Mouse (Mus musculus): ENCODE data around the gene Rab15.
"Not testable (repeated sequence)": the region's sequence is repeated elsewhere in the genome, so short reads cannot be mapped to it uniquely, and the experiment has no call there.

Rab15 gene

DNA sequence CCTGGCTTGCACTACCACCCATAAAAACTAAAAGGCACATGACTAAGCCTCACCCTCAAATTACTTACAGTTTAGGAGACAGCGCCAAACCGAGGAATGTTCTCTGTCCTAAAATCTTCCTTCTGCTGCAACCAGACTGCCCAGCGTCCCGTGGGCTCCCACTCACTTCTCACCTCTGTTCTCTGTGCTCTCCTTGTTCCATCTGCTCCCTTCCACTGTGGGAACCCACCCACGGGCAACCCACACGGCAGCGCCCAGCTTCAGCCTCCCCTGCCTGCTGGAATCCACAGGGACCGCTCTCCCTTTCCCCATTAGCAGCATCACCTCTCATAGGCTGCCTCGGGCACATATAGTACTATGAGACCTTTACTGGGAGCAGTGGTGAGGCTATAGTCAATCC, 3.8 kb downstream of the Rab15 start:
- no peak for DNase-seq (ENCODE audit: low read depth)

GRCm38 (mm10) chr12:76818120-76818519, 4.6 kb downstream of the Rab15 start:
- DNase-seq (ENCODE audit: low read depth) = no peak

- DNase-seq (ENCODE audit: low read depth) = no peak
Measured at GRCm38 (mm10) chr12:76817176-76817575, 5.5 kb downstream of the Rab15 start.

- no peak for DNase-seq (ENCODE audit: low read depth)
Measured at GRCm38 (mm10) chr12:76816720-76817119, 6.0 kb downstream of the Rab15 start.

DNA sequence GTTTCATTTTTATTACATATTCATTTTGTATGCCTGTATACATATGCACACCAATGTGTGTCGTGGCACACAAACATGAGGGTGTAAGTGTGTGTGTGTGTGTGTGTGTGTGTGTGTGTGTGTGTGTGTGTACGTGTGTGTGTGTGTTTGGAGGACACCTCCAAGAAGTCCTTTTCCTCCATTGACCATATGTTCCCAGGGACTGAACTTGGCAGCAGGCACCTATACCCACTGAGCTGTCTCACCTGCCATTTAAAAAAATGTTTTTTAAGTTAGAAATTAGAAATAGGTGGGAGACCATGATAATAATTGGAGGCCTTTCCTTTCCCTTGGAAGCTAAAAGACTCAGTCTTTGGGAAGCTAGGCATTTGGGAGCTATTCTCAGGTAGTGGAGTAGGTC, 8.6 kb downstream of the Rab15 start:
- no peak for DNase-seq (ENCODE audit: low read depth)

DNA sequence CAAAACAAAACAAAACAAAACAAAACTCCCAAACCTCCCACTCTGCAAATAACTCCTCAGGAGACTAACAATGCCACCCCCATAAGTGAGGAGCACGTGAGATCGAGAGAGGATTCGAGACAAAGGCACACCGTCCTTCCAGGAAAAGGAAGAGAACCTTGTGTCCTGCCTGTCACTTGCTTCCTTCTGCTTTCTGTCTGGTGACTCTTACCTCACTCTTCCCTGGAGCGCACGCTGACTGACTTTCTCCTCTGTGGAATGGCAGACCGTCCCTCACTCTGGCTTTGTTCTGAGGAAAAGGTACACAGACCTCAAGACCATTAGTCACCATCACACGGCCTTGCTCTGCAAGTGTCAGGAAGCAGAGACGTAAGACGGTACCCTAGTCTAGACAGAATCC, 9.2 kb downstream of the Rab15 start:
- no peak for DNase-seq (ENCODE audit: low read depth)

- no peak for DNase-seq (ENCODE audit: low read depth)
Measured at GRCm38 (mm10) chr12:76811006-76811405, 11.7 kb downstream of the Rab15 start.

DNA sequence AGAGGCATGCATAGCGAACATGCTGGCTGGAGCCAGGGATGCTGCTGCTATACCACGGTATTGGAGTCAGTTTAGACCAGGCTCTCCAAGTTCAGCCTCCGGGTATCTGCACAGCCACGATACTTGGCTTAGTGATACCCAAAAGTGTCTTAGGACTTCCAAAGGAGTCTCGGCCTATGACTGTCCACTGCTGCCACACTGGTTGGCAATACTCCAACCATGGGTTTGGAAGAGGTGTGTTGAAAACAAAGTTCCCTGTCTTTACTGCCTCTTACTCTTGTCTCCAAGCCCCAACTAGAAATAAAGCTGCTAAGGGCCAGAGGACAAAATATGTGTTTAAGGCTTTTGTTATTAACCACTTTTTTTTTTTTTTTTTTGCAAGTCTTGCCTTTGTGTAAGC, 12.2 kb downstream of the Rab15 start:
- no peak for DNase-seq (ENCODE audit: low read depth)

- no peak for DNase-seq (ENCODE audit: low read depth)
Measured at GRCm38 (mm10) chr12:76807796-76808195, 14.9 kb downstream of the Rab15 start.

GRCm38 (mm10) chr12:76805056-76805811, 17.5 kb downstream of the Rab15 start:
- no peak for DNase-seq (ENCODE audit: low read depth)

- peak; percentile 71 for DNase-seq (ENCODE audit: low read depth)
Measured at GRCm38 (mm10) chr12:76803700-76804252, 18.9 kb downstream of the Rab15 start.

GRCm38 (mm10) chr12:76803028-76803427, 19.7 kb downstream of the Rab15 start:
- DNase-seq (ENCODE audit: low read depth) = no peak

GRCm38 (mm10) chr12:76798008-76798720, 24.5 kb downstream of the Rab15 start:
- no peak for DNase-seq (ENCODE audit: low read depth)

DNA sequence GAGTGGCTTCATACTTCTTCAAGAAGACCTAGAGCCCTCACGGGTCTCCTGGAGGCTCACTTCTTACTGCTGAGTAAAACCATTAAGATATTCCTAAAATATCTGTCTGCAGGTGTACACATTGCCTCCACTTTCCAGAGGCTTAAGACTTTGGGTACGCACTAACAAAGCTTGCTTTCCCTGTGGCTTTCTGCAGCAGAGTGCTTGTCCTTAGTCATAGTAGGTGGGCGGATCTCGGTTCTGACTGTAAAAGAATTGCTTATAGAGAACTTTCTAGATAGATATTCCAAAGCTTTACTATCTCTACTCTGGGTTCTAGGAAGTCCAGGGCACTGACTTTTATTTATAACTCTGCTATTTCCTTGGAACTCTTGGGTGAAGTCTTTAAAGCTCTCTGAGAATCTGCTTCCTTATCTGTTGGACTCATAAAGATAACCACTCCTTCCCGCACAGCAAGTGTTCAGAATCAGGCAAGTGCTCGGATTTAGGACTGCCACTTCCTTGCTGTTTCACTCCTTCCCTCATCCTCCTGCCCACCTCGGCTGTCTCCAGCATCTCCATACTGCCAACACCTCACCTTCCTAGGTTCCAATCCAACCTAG, 25.7 kb downstream of the Rab15 start:
- DNase-seq (ENCODE audit: low read depth) = no peak

DNA sequence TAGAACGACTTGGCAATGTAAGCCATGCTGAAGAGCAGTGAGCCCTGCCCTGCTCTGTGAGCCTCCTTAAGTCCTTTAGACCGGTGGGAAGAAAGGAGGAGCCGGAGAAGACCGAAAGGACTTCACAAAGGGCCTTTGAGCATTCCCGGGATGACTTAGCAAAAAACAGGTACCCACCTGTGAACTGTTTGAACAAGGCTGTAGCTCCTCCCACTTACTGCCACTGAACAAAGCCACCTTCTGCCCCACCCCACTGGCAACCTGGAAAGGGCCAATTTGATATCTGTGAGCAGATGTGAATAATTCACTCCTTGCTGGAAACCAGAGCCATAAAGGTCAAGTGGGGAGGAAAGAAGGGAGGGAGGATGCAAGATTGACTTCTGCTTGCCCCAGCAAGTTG, 27.4 kb downstream of the Rab15 start, which contains the start of gene Gpx2:
Gene Gpx2 (minus strand): TSS at position 205 of the 400 bp plus-strand sequence.
- DNase-seq (ENCODE audit: low read depth) = no peak

- not testable (repeated sequence) for DNase-seq (ENCODE audit: low read depth)
Measured at GRCm38 (mm10) chr12:76792540-76792939, 30.2 kb downstream of the Rab15 start.

- DNase-seq (ENCODE audit: low read depth) = no peak
Measured at GRCm38 (mm10) chr12:76790446-76791084, 32.1 kb downstream of the Rab15 start.

- no peak for DNase-seq (ENCODE audit: low read depth)
Measured at GRCm38 (mm10) chr12:76784056-76784619, 38.6 kb downstream of the Rab15 start.

DNA sequence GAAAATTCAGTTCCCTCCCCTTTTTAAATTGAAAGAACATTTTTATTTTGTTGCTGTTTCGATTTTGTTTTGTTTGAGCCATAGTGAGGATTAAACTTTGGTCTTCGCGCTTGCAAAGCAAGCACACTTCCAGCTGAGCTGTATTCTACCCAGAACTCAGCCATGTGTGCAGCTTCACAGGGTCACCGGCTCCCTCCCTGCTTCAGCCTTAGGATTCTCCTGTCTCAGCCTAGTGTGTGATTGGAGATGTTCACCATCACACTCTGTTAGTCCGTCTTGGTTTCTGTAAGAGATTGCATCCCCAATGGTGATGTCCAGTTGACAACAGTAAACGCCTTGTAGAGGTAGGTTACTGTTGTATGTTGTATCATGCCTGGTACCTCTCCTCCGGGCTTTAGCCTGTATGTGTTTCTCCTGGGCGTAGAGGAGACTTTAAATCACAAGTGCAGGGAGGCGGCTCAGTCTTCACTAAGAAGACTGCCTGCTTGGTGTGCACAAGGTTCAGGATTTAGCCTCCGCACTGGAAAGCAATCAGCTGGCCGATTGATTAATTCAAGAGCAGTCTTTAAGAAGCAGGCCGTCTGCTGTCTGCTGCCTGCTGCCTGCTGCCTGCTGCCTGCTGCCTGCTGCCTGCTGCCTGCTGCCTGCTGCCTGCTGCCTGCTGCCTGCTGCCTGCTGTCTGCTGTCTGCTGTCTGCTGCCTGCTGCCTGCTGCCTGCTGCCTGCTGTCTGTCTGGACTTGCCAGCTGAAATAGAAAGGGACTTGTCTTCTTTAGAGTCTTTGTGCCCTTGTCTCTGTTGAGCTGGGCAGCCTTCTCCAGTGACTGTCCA, 41.9 kb downstream of the Rab15 start:
- no peak for DNase-seq (ENCODE audit: low read depth)

DNA sequence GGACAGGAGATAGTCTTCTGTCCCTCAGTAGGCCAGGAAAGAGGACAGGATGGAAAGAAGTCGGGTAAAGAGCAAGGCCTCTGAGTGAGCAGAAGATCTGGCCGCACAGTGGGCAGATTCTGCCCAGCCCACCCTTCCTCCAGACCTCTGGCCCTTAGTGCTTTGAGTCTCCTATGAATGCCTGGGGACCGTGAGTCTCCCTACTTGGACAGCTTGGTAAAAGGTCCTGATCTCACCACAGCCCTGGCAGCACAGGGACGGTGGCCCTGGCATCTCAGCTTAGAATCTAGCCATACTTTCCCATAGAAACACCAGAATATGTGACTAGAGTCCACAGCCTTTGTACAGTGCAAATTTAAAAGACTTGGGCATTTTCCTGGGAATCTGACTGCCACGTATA, 42.8 kb downstream of the Rab15 start:
- DNase-seq (ENCODE audit: low read depth) = no peak

Measured in naive thymus-derived CD4-positive, alpha-beta T cell, adult 2 months (primary cell).